Mouse (Mus musculus) small intestine, adult 2 months (tissue): Measurements from ENCODE around the gene Fermt3. TPM values are rescaled to one million over a fixed set of nuclear protein-coding genes. Genes with fewer than 3 reads are reported as not detected.

ENCODE experiments used
- H3K27ac ChIP-seq: fragments of 200-500 bp; 2 replicates; pipeline ENCODE4 v1.5.1; 2012; ENCODE audit warnings: low read depth, low read length, control low read depth, inconsistent platforms; ENCODE audit not compliant: insufficient read depth
- H3K27me3 ChIP-seq: fragments of 200-500 bp; 2 replicates; pipeline ENCODE4 v1.6.1; 2012; ENCODE audit warnings: mild to moderate bottlenecking, moderate library complexity, low read length, inconsistent platforms; ENCODE audit not compliant: control insufficient read depth, insufficient read depth
- H3K36me3 ChIP-seq: fragments of 200-500 bp; 2 replicates; pipeline ENCODE4 v1.6.1; 2012; ENCODE audit warnings: mild to moderate bottlenecking, low read length, control low read depth, inconsistent platforms; ENCODE audit not compliant: control insufficient read depth, insufficient read depth
- H3K4me1 ChIP-seq: fragments of 200-500 bp; 2 replicates; pipeline ENCODE4 v1.6.1; 2012; ENCODE audit warnings: low read length, inconsistent platforms, mixed read lengths; ENCODE audit not compliant: control insufficient read depth, insufficient read depth, insufficient read length
- H3K4me3 ChIP-seq: fragments of 200-500 bp; 2 replicates; pipeline ENCODE4 v1.5.1; 2012; ENCODE audit warnings: low read depth, mild to moderate bottlenecking, control low read depth, inconsistent platforms, low read length, moderate library complexity
- CTCF ChIP-seq: fragments of 200-500 bp; IDR thresholded peaks from 2 replicates; pipeline ENCODE4 v1.5.1; 2012; ENCODE audit warnings: low read depth, mild to moderate bottlenecking, control low read depth, inconsistent platforms, low read length, moderate library complexity, mixed read lengths; ENCODE audit not compliant: insufficient replicate concordance, insufficient read length; ENCODE audit errors: extremely low read depth
- POLR2A ChIP-seq: fragments of 200-500 bp; IDR thresholded peaks from 2 replicates; pipeline ENCODE4 v1.6.1; 2012; ENCODE audit warnings: low read depth, mild to moderate bottlenecking, control low read depth, inconsistent platforms, low read length, moderate library complexity
- WGBS: fragments of 180-500 bp; shearing (Covaris S2); methylation state at CpG from one replicate; pipeline ENCODE4 v1.1.7; 2018; 5-methylcytosine and 5-hydroxymethylcytosine counted together
- polyA plus RNA-seq: library from polyadenylated mRNA; depleted of rRNA; stranded (reverse); fragments of >200 nt; gene quantifications from 2 replicates; pipeline ENCODE4 v1.2.3, GENCODE M21; 2012

The Fermt3 gene
- polyA plus RNA-seq, 1 experiment: 18.6 TPM

DNA sequence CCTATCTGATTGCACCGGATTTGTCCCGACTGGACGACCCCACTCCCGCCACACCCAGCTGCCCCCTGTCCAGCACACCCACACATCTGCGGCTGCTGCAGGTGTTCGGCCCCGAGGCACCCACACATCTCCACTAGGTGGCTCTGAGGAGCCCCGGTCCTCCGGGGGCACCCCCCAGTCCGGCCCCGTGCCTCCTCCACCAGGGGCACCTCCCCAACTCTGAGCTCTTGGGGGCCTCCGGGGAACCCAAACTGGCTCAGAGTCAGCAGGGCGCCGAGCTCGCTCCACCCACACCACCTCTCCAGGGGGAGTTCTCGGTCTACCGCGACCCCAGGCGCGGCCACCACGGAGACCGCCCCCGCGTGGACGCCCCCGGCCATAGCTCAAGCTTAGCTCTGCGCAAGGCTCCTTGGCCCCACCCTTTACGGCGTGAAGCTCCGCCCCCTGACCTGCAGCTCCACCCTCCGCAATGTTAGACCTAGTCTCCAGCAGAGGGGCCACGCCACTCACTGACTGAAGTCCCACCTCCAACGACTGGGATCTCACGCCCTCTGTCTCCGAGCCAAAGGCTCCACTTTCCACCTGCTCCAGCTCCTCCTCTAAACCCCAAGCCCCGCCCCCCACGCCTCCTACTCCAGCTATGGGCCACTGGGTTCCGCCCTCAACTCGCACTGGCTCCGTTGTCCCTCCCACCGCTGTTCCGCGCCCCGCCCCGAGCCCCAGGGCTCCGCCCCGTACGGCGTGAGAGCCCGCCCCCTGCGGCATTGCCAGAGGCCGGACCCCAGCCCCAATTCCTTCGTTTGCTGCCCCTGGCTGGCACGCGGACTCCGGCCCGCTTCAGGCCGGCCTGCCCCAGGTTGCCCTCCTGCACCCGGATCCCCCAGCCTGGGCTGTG is 39.5 kb downstream of the Fermt3 start:
- under 1% methylated on average over 59 of the region's 59 CpGs for WGBS
- H3K36me3 ChIP-seq: peaks cover 11% of the 10 kb centered on the region
- no peaks in the 10 kb centered on the region for H3K27me3 ChIP-seq
- H3K4me3 ChIP-seq: peak overlapping the region; percentile 67
- TF ChIP-seq CTCF (peak; percentile 89), POLR2A (no peak; the same call in 1 of the 2 replicates)
- H3K27ac ChIP-seq: peak overlapping the region; percentile 81
- H3K4me1 ChIP-seq: peaks cover 15% of the 10 kb centered on the region

DNA sequence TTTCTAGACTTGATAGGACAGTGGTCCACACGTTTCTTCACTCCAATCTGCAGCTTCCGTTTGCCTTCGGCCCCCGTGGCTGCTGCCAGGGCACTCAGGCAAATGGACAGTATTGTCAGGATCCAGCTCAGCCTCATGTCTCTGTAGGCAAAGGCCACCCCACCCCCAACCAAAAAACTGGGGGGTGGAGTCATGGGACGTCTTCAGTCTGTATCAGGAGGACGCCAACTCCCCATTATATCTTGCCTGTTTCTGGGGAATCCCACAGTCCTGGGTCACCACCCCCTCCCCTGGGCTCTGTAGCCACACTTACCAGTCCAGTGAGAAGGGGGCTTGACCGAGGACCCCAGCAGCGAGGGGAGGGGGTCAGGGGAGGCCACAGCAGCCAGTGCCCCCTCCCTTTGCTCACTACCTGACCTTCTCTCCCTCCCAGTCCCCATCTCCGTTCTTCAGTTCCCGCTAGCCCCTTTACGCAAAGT is 40.2 kb downstream of the Fermt3 start:
- TF ChIP-seq POLR2A: no peak
- TF ChIP-seq CTCF: no peak
- Histone ChIP-seq H3K36me3 (peaks cover 11% of the 10 kb centered on the region), H3K4me1 (peaks cover 16% of the 10 kb centered on the region), H3K27me3 (no peaks in the 10 kb centered on the region), H3K27ac (peak overlapping the region; percentile 45), H3K4me3 (peak overlapping the region; percentile 67)
- 6% methylated on average over 11 of the region's 11 CpGs for WGBS

DNA sequence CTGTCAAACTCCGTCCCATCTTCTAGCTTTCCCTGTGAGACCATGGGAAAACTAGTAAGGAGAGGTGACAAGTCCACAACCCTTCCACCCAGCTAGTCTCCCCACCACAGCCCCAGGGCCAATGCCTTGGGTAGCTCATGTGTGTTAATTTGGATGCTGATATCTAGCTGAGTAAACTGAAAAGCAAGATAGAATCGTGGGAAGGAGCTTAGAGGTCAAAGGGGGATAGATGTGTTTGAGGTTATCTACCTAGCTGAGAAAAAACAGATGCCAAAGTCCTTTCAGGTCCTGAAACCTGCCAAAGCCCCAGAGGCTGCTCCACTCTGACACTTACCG is 40.7 kb downstream of the Fermt3 start:
- no peaks in the 10 kb centered on the region for H3K27me3 ChIP-seq
- 26% methylated on average over 3 of the region's 3 CpGs for WGBS
- no peak for TF ChIP-seq POLR2A
- TF ChIP-seq CTCF: no peak
- H3K36me3 ChIP-seq: peaks cover 11% of the 10 kb centered on the region
- peaks cover 18% of the 10 kb centered on the region for H3K4me1 ChIP-seq
- H3K4me3 ChIP-seq: no peak overlapping the region
- peak overlapping the region; percentile 45 for H3K27ac ChIP-seq

DNA sequence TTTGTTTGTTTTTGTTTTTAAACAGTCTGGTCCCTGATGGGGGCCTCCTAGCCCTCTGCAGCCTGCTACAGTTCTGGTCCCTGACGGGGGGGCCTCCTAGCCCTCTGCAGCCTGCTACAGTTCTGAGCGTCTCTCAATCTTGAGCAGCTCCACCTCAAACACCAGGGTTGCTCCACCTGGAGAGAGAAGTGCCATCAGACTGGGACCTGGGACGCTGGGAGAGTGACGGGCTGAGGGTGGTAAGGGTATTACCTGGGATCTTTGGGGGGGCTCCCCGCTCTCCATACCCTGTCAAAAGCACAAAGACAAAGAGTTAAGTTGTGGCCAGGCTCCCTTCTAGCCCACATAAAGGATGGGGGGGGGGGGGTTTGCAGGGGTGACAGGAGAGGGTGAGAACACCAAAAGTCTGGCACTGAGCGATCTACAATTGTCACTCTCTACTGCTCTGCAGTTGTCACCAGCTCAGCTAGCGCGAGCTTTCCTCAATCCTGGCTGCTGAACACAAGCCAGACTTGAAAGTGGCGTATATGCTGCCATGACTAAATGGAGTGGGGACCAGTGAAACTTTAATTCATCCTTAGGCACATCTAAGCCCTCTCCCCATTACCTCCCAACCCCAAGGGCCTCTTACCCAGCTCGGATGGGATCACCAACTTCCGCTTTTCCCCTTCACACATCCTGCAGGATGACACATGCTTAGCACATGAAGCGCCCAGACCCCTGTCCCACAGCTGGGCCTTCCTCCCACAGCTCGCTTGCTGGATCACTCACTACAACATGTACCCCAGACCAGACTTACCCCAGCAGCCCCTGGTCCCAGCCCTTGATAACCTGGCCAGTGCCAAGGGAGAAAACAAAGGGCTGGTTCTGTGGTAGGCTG is 41.3 kb downstream of the Fermt3 start:
- Histone ChIP-seq H3K36me3 (peaks cover 11% of the 10 kb centered on the region), H3K4me1 (peaks cover 18% of the 10 kb centered on the region), H3K27ac (peak overlapping the region; percentile 45), H3K27me3 (no peaks in the 10 kb centered on the region), H3K4me3 (no peak overlapping the region)
- WGBS: 82% methylated on average over 13 of the region's 13 CpGs
- TF ChIP-seq POLR2A: no peak
- TF ChIP-seq CTCF: no peak

DNA sequence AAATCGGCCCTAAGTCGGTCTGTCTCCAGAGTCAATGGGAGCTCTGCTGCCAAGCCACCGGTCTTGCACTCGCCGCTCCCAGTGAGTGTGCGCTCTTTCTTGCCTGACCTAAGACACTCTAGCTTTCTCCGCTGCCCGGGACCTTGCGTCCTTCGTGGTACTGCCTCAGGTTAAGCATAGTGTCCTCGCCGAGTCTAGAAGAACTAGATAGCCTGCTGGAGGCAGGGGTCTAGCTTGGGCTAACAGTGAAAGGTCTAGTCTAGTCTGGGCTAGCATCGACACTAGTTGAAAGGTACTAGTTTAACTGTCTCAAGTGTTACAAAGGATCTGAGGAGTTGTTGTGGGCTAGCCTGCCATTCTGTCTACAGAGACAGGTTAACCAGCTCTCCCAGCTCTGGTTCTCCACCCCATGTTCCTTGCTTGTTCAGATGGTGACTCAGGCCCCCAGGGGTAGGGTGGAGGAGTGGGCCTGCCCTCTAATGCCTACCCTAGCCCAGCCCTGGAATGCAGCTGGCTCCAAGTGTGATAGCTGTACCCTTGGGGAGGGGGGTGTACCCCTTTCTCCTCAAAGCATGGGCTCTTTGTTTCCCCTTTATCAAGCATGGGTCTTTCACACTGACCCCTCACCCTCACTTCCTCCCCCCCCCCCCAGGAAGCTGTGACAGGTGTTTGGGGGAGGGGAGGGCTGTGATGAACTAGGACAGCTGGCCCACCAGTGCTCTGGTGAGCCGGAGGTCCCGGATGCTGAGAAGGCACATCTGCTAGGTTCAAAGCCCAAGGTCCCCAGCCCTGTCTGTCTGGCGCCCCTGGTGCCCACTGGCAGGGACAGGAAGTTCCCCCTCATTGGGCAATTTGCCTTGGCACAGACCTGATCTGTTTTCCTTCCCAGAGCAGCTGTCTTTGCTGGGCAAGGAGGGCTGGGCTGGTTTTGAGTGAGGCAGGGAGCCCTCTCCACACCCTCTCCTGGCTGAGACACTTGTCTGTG is 43.4 kb downstream of the Fermt3 start, which contains the start of gene Plcb3:
Gene Plcb3 (minus strand): TSS at position 934 of the 985 bp plus-strand sequence.
- under 1% methylated on average over 16 of the region's 16 CpGs for WGBS
- 0 out of 2 replicates have a peak, but pooled peaks have one; percentile 45 for TF ChIP-seq POLR2A
- peak; percentile 7; the same call in 1 of the 2 replicates for TF ChIP-seq CTCF
- Histone ChIP-seq H3K4me1 (peaks cover 23% of the 10 kb centered on the region), H3K4me3 (peak within 1 kb of the TSS; percentile 69), H3K36me3 (peaks cover 11% of the 10 kb centered on the region), H3K27me3 (no peaks in the 10 kb centered on the region), H3K27ac (peak within 1 kb of the TSS; percentile 70)
